Mouse (Mus musculus) layer of hippocampus, adult 2 months (tissue): ENCODE results near the gene Gm20547. TPM values are rescaled to one million over a fixed set of nuclear protein-coding genes. Genes with fewer than 3 reads are reported as not detected.

Source experiments
- DNase-seq, 2 experiments: peaks; one replicate each; pipeline ENCODE4 v3.0.0; 2022; ENCODE audit warnings: low spot score in 2 of 2
- H3K27ac ChIP-seq: fragments of 200-600 bp; 2 replicates; pipeline ENCODE4 v1.8.1; 2022
- H3K4me3 ChIP-seq: fragments of 200-600 bp; 2 replicates; pipeline ENCODE4 v1.8.1; 2022; ENCODE audit warnings: mild to moderate bottlenecking
- CTCF ChIP-seq: fragments of 200-600 bp; conservative IDR thresholded peaks from 2 replicates; pipeline ENCODE4 v1.8.1; 2022; ENCODE audit warnings: antibody characterized with exemption, mild to moderate bottlenecking, moderate library complexity
- total RNA-seq, 2 experiments: library from RNA; stranded (reverse); gene quantifications; 2 replicates each; pipeline ENCODE4 v1.2.3; 2021

Gm20547 gene
- total RNA-seq, 2 experiments from 2014 or later, result not detected

GRCm38 (mm10) chr17:34890074-34890743 is 8.4 kb upstream of the Gm20547 start:
- no peak overlapping the region for H3K4me3 ChIP-seq
- DNase-seq, result no peak
- H3K27ac ChIP-seq, result no peak overlapping the region
- no peak for TF ChIP-seq CTCF

- Histone ChIP-seq H3K4me3 (no peak overlapping the region), H3K27ac (no peak overlapping the region)
- no peak for TF ChIP-seq CTCF
- no peak for DNase-seq
These were observed 6.1 kb upstream of the Gm20547 start for GRCm38 (mm10) chr17:34887942-34888341.

GRCm38 (mm10) chr17:34885615-34886014 is 3.8 kb upstream of the Gm20547 start:
- no peak overlapping the region for H3K27ac ChIP-seq
- DNase-seq, result no peak
- no peak overlapping the region for H3K4me3 ChIP-seq
- TF ChIP-seq CTCF, result no peak

GRCm38 (mm10) chr17:34884704-34885103 is 2.9 kb upstream of the Gm20547 start:
- no peak for DNase-seq
- no peak overlapping the region for H3K27ac ChIP-seq
- no peak overlapping the region for H3K4me3 ChIP-seq
- no peak for TF ChIP-seq CTCF

- DNase-seq, result no peak
- no peak overlapping the region for H3K4me3 ChIP-seq
- TF ChIP-seq CTCF, result peak; percentile 34
- no peak overlapping the region for H3K27ac ChIP-seq
These were observed 1.5 kb upstream of the Gm20547 start for GRCm38 (mm10) chr17:34883332-34883731.

- DNase-seq, result no peak
- Histone ChIP-seq H3K27ac (no peak overlapping the region), H3K4me3 (no peak overlapping the region)
- TF ChIP-seq CTCF, result no peak
These were observed 676 bp downstream of the Gm20547 start for GRCm38 (mm10) chr17:34881166-34881565.

- Histone ChIP-seq H3K4me3 (no peak within 1 kb of the TSS), H3K27ac (no peak within 1 kb of the TSS)
- TF ChIP-seq CTCF, result no peak
- no peak for DNase-seq
These were observed 2.4 kb downstream of the Gm20547 start, which contains the start of gene Zbtb12 for GRCm38 (mm10) chr17:34879336-34879879. Zbtb12 (plus strand) TSS chr17:34879483.

- no peak for DNase-seq
- no peak overlapping the region for H3K27ac ChIP-seq
- TF ChIP-seq CTCF, result no peak
- H3K4me3 ChIP-seq, result no peak overlapping the region
These were observed 7.5 kb downstream of the Gm20547 start for GRCm38 (mm10) chr17:34874321-34874720.

GRCm38 (mm10) chr17:34865981-34866380 is 15.9 kb downstream of the Gm20547 start:
- no peak for DNase-seq
- no peak overlapping the region for H3K4me3 ChIP-seq
- no peak for TF ChIP-seq CTCF
- H3K27ac ChIP-seq, result no peak overlapping the region

GRCm38 (mm10) chr17:34862416-34863081 is 19.3 kb downstream of the Gm20547 start, which contains the start of gene Cfb:
Cfb (minus strand) TSS chr17:34862518.
- DNase-seq, result no peak
- H3K4me3 ChIP-seq, result no peak within 1 kb of the TSS
- no peak within 1 kb of the TSS for H3K27ac ChIP-seq
- no peak for TF ChIP-seq CTCF

GRCm38 (mm10) chr17:34861704-34862415 is 20.0 kb downstream of the Gm20547 start:
- DNase-seq, result no peak
- H3K4me3 ChIP-seq, result no peak overlapping the region
- no peak overlapping the region for H3K27ac ChIP-seq
- no peak for TF ChIP-seq CTCF

- Histone ChIP-seq H3K27ac (no peak overlapping the region), H3K4me3 (no peak overlapping the region)
- DNase-seq, result no peak
- no peak for TF ChIP-seq CTCF
These were observed 21.3 kb downstream of the Gm20547 start for GRCm38 (mm10) chr17:34860514-34860913.

GRCm38 (mm10) chr17:34858670-34859069 is 23.2 kb downstream of the Gm20547 start:
- Histone ChIP-seq H3K27ac (no peak overlapping the region), H3K4me3 (no peak overlapping the region)
- no peak for TF ChIP-seq CTCF
- no peak for DNase-seq
